ENCODE assay signal across 8 mouse cellular contexts in the genomic region with DNA sequence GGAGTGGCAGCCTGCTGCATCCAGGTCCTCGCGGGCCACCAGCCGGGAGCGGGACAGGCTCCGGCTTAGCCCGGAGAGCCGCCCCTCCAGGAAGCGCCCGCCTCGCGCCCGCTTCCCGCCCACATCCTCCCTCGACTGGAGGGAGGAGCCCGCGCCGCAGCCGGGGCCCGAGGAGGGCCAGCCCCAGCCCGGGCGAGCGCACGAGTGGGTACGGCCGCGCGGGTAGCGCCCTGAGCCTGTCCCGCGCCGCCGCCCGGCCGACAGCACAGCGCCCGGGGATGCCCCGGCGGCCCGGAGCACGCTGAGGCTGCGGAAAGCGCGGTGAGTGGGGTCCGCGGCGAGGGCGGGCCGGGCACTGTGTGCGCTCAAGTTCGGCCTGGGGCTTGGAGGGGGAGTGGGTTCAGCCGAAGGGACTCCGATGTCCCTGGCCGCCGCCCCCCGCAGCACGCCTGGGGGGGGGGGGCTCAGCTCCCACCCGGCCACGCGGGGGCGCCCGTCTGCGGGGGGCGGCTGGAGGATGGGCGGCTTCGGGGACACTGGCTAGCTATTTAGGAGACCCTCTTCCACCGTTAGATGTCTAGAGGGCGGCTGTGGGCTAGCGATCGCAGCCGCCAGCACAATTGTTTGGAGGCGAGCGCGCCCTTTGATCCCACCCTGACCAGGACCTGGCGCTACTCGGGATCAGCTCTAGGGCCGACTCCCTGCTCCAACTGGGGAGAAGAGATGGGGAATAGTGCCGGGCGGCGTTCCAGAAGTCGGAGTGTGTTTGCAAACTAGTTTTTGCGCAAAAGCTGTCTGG. TPM values are rescaled to one million over a fixed set of nuclear protein-coding genes. Genes with fewer than 3 reads are reported as not detected.
DNase-seq lines count a peak whose midpoint lies in the region; ATAC-seq and TF ChIP-seq lines count a peak whose summit lies in the region.

Cpne2 (plus strand) TSS at position 118 of the 799 bp plus-strand sequence.

- peaks cover 9% of the 10 kb centered on the region; the same call in 1 of the 2 replicates for H3K27me3 ChIP-seq in hindbrain, embryonic 15.5 days

- H3K4me1 ChIP-seq in hindbrain, embryonic 15.5 days (replicated peaks) = peaks cover 52% of the 10 kb centered on the region

- TF ChIP-seq CTCF in left cerebral cortex, adult 2 months (IDR thresholded peaks at IDR 0.05) = peak; percentile 52

- peak; percentile 82 for ATAC-seq in hindbrain, embryonic 15.5 days (ENCODE audit: low FRiP score, low read depth)

- DNase-seq in NIH3T3 (ENCODE audit: low read depth) = peak; percentile 90
- DNase-seq in cerebellum, postnatal 25 days = peak; percentile 34 to 57
- peak; percentile 28 to 38 for DNase-seq in gastrocnemius, adult 8-10 months (ENCODE audit: low spot score in 2 of 2)
- peak; percentile 42 to 52 for DNase-seq in left cerebral cortex, adult 2 months (ENCODE audit: extremely low spot score in 1 of 2, low spot score in 2 of 2)
- peak; percentile 76 to 82 for DNase-seq in lung, postnatal 4 days
- DNase-seq in right cerebral cortex, adult 2 months (ENCODE audit: low spot score in 2 of 2) = peak; percentile 23 to 37
- DNase-seq in urinary bladder, postnatal 25 days (ENCODE audit: low spot score) = peak; percentile 59

- no peaks in the 10 kb centered on the region for H3K9me3 ChIP-seq in hindbrain, embryonic 15.5 days

- no peaks in the 10 kb centered on the region for H3K36me3 ChIP-seq in hindbrain, embryonic 15.5 days

- intact Hi-C loops in left cerebral cortex, adult 2 months (cut with DNase I) = loop anchor here (2.0 kb wide), 1 partner anchor 170 kb away; no protein-coding TSS in a partner anchor

- peak within 1 kb of the TSS; percentile 60 for H3K9ac ChIP-seq in hindbrain, embryonic 15.5 days

- H3K4me2 ChIP-seq in hindbrain, embryonic 15.5 days = peak within 1 kb of the TSS; percentile 98

- under 1% methylated on average over 69 of the region's 81 CpGs for WGBS in hindbrain, embryonic 15.5 days

- H3K4me3 ChIP-seq in hindbrain, embryonic 15.5 days = peak within 1 kb of the TSS; percentile 61
- peak within 1 kb of the TSS; percentile 62 for H3K4me3 ChIP-seq in left cerebral cortex, adult 2 months

- peak within 1 kb of the TSS; percentile 63 for H3K27ac ChIP-seq in hindbrain, embryonic 15.5 days (replicated peaks)
- peak within 1 kb of the TSS; percentile 50 for H3K27ac ChIP-seq in left cerebral cortex, adult 2 months

RNA-seq across cellular contexts. Expression of gene Cpne2, which starts in this region (rescaled TPM):
- total RNA-seq in gastrocnemius, adult 8-10 months (2022) = 1 to 10 TPM; 4.3 to 9.8 (median 6.8) TPM
- 19.4 and 26.4 TPM in 2 replicates for polyA plus RNA-seq in hindbrain, embryonic 15.5 days (2015; fragmentation: Nextera tagmentation; extraction: Ambion mirVana)
- 10 to 100 TPM; 19.9 to 26.1 TPM for total RNA-seq in left cerebral cortex, adult 2 months (2021)

Comparison
In these comparisons a context has a peak if more than half of its experiments do, and no peak if none do; other contexts are left out.
1. Peak in every context shown above with its lines: DNase-seq, ATAC-seq, H3K4me3 ChIP-seq and H3K27ac ChIP-seq.
2. DNase-seq: peak in every context shown above with its lines; median percentile 90 in NIH3T3; 79 in lung, postnatal 4 days; 59 in urinary bladder, postnatal 25 days; 47 in left cerebral cortex, adult 2 months; 46 in cerebellum, postnatal 25 days; 33 in gastrocnemius, adult 8-10 months; 30 in right cerebral cortex, adult 2 months.